Mouse (Mus musculus): ENCODE data around the gene Lgals7.

DNA sequence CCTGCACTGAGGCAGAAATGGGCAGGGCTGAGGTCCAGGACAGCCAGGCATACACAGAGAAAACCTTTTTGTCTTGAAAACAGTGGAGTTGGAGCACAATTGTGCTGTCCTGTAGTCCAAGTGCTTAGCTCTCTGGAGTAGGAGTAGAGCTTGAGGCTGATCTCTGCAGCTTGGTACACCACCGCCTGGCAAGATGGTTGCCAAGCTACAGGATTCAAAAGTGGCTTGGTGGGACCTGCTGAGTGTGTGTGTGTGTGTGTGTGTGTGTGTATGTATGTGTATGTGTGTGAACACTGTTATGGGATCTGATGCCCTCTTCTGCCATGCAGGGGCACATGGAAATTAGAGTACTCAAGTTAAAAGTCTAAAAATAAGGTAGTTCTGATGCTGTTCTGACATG is 41.1 kb upstream of the Lgals7 start:
- TF ChIP-seq CTCF (IDR thresholded peaks at IDR 0.05; ENCODE audit: control insufficient read depth, insufficient read depth, insufficient read length) (no peak), MAX (IDR thresholded peaks at IDR 0.05) (no peak), USF1 (IDR thresholded peaks at IDR 0.05; ENCODE audit: low read depth) (no peak), MYOD1 (IDR thresholded peaks at IDR 0.05; ENCODE audit: control insufficient read depth, insufficient read length, low read depth) (no peak), CEBPB (IDR thresholded peaks at IDR 0.05; ENCODE audit: low read depth) (no peak)

Measured in C2C12 (cell line).